In genomic region chr15:89146537-89146936, GRCm38 (mm10) we compare ENCODE assay signal across 8 mouse cellular contexts. TPM values are rescaled to one million over a fixed set of nuclear protein-coding genes. Genes with fewer than 3 reads are reported as not detected.
A peak's percentile ranks its signal among the peaks of the same experiment; 100 is the strongest.
DNase-seq lines count a peak whose midpoint lies in the region; ATAC-seq and TF ChIP-seq lines count a peak whose summit lies in the region.

No protein-coding gene starts in this region.

- no peak for TF ChIP-seq POLR2A in small intestine, adult 2 months (IDR thresholded peaks at IDR 0.05; ENCODE audit: low read depth, low read length)

- peak overlapping the region; percentile 90 for H3K4me2 ChIP-seq in hindbrain, embryonic 11.5 days (replicated peaks; ENCODE audit: low read depth, low read length)

- 2% methylated on average over 27 of the region's 27 CpGs for WGBS in embryonic facial prominence, embryonic 10.5 days
- WGBS in hindbrain, embryonic 11.5 days: 3% methylated on average over 27 of the region's 27 CpGs
- 1% methylated on average over 27 of the region's 27 CpGs for WGBS in small intestine, adult 2 months

- H3K4me1 ChIP-seq in embryonic facial prominence, embryonic 10.5 days: peaks cover 58% of the 10 kb centered on the region
- peaks cover 11% of the 10 kb centered on the region; the same call in 1 of the 2 replicates for H3K4me1 ChIP-seq in hindbrain, embryonic 11.5 days (replicated peaks; ENCODE audit: control insufficient read depth, insufficient read depth, low read length)
- H3K4me1 ChIP-seq in small intestine, adult 2 months (ENCODE audit: control insufficient read depth, insufficient read depth, insufficient read length, low read length): peaks cover 10% of the 10 kb centered on the region

- TF ChIP-seq CTCF in small intestine, adult 2 months (IDR thresholded peaks at IDR 0.05; ENCODE audit: extremely low read depth, insufficient read length, insufficient replicate concordance, low read depth, low read length): no peak

- H3K4me3 ChIP-seq in embryonic facial prominence, embryonic 10.5 days: peak overlapping the region; percentile 83
- H3K4me3 ChIP-seq in hindbrain, embryonic 11.5 days (ENCODE audit: low read depth, low read length): peak overlapping the region; percentile 83
- H3K4me3 ChIP-seq in small intestine, adult 2 months (ENCODE audit: low read depth, low read length): peak overlapping the region; percentile 46

- peak overlapping the region; percentile 65 for H3K27ac ChIP-seq in embryonic facial prominence, embryonic 10.5 days (replicated peaks)
- H3K27ac ChIP-seq in hindbrain, embryonic 11.5 days (ENCODE audit: low read depth, low read length): no peak overlapping the region
- H3K27ac ChIP-seq in small intestine, adult 2 months (ENCODE audit: insufficient read depth, low read depth, low read length): no peak overlapping the region

- peaks cover 33% of the 10 kb centered on the region for H3K36me3 ChIP-seq in embryonic facial prominence, embryonic 10.5 days (replicated peaks)
- 0 out of 2 replicates have a peak, but pooled peaks cover 5% of the 10 kb centered on the region for H3K36me3 ChIP-seq in hindbrain, embryonic 11.5 days (ENCODE audit: control insufficient read depth, insufficient read depth, low read length)
- no peaks in the 10 kb centered on the region for H3K36me3 ChIP-seq in small intestine, adult 2 months (ENCODE audit: control insufficient read depth, insufficient read depth, low read length)

- peak overlapping the region; percentile 53 for H3K9ac ChIP-seq in hindbrain, embryonic 11.5 days (ENCODE audit: low read depth, low read length)

- DNase-seq in urinary bladder, postnatal 25 days (ENCODE audit: low spot score): peak; percentile 58
- DNase-seq in urinary bladder, adult 2 months (ENCODE audit: low spot score): no peak
- DNase-seq in embryonic facial prominence, embryonic 10.5 days (ENCODE audit: low spot score): peak; percentile 57
- peak; percentile 55 for DNase-seq in hindbrain, embryonic 11.5 days (ENCODE audit: low spot score)
- DNase-seq in left cerebral cortex, adult 8-10 months (ENCODE audit: low spot score in 2 of 2): peak; percentile 46 to 86
- peak; percentile 62 to 66 for DNase-seq in lung, postnatal 4 days
- DNase-seq in ovary, postnatal 10 days (ENCODE audit: low spot score): no peak

- 0 out of 2 replicates have a peak, but pooled peaks have one; percentile 13 for ATAC-seq in hindbrain, embryonic 11.5 days (ENCODE audit: low FRiP score)

- no peaks in the 10 kb centered on the region for H3K9me3 ChIP-seq in embryonic facial prominence, embryonic 10.5 days
- H3K9me3 ChIP-seq in hindbrain, embryonic 11.5 days (ENCODE audit: control insufficient read depth, low read length): no peaks in the 10 kb centered on the region

- peaks cover 89% of the 10 kb centered on the region for H3K27me3 ChIP-seq in embryonic facial prominence, embryonic 10.5 days (replicated peaks; ENCODE audit: low read depth, poor library complexity, severe bottlenecking)
- peaks cover 7% of the 10 kb centered on the region; the same call in 1 of the 2 replicates for H3K27me3 ChIP-seq in hindbrain, embryonic 11.5 days (ENCODE audit: control insufficient read depth, insufficient read depth, low read length)
- peaks cover 29% of the 10 kb centered on the region for H3K27me3 ChIP-seq in small intestine, adult 2 months (ENCODE audit: control insufficient read depth, insufficient read depth, low read length)

RNA-seq across cellular contexts. Expression of gene Mapk11, which starts 2.9 kb away (rescaled TPM):
- 6.6 and 7.5 TPM in 2 replicates for polyA plus RNA-seq in urinary bladder, adult 2 months (2012; rRNA removed)
- polyA plus RNA-seq in embryonic facial prominence, embryonic 10.5 days (2016; fragmentation: Nextera tagmentation; extraction: Ambion mirVana): 16.1 and 20.6 TPM in 2 replicates
- polyA plus RNA-seq in hindbrain, embryonic 11.5 days (2014; fragmentation: Nextera tagmentation; extraction: Ambion mirVana): 38.5 and 40.4 TPM in 2 replicates
- 10 to 100 TPM; 35.8 to 40.9 (median 39.4) TPM for total RNA-seq in left cerebral cortex, adult 8-10 months (2022)
- 2.3 and 3.2 TPM in 2 replicates for polyA plus RNA-seq in small intestine, adult 2 months (2012; rRNA removed)

RNA-seq across cellular contexts. Expression of gene Mapk12, which starts 6.0 kb away (rescaled TPM):
- 44.5 and 49.8 TPM in 2 replicates for polyA plus RNA-seq in urinary bladder, adult 2 months (2012; rRNA removed)
- 16.6 and 19.6 TPM in 2 replicates for polyA plus RNA-seq in embryonic facial prominence, embryonic 10.5 days (2016; fragmentation: Nextera tagmentation; extraction: Ambion mirVana)
- polyA plus RNA-seq in hindbrain, embryonic 11.5 days (2014; fragmentation: Nextera tagmentation; extraction: Ambion mirVana): 16.5 and 17.8 TPM in 2 replicates
- 10 to 100 TPM in 2 of 4 experiments, 1 to 10 TPM in 2; 9.5 to 10.6 (median 10.1) TPM for total RNA-seq in left cerebral cortex, adult 8-10 months (2022)
- polyA plus RNA-seq in small intestine, adult 2 months (2012; rRNA removed): 2.0 and 2.4 TPM in 2 replicates

RNA-seq across cellular contexts. Expression of gene Hdac10, which starts 18.0 kb away (rescaled TPM):
- 27.2 and 36.4 TPM in 2 replicates for polyA plus RNA-seq in urinary bladder, adult 2 months (2012; rRNA removed)
- 15.9 and 16.1 TPM in 2 replicates for polyA plus RNA-seq in embryonic facial prominence, embryonic 10.5 days (2016; fragmentation: Nextera tagmentation; extraction: Ambion mirVana)
- 9.4 and 10.7 TPM in 2 replicates for polyA plus RNA-seq in hindbrain, embryonic 11.5 days (2014; fragmentation: Nextera tagmentation; extraction: Ambion mirVana)
- total RNA-seq in left cerebral cortex, adult 8-10 months (2022): 10 to 100 TPM; 12.5 to 17.1 (median 14.2) TPM
- 13.2 and 19.0 TPM in 2 replicates for polyA plus RNA-seq in small intestine, adult 2 months (2012; rRNA removed)

RNA-seq across cellular contexts. Expression of gene Tubgcp6, which starts 23.6 kb away (rescaled TPM):
- 15.3 and 15.4 TPM in 2 replicates for polyA plus RNA-seq in urinary bladder, adult 2 months (2012; rRNA removed)
- polyA plus RNA-seq in embryonic facial prominence, embryonic 10.5 days (2016; fragmentation: Nextera tagmentation; extraction: Ambion mirVana): 25.9 and 28.8 TPM in 2 replicates
- 17.5 and 17.6 TPM in 2 replicates for polyA plus RNA-seq in hindbrain, embryonic 11.5 days (2014; fragmentation: Nextera tagmentation; extraction: Ambion mirVana)
- total RNA-seq in left cerebral cortex, adult 8-10 months (2022): 10 to 100 TPM; 27.2 to 30.8 (median 28.6) TPM
- polyA plus RNA-seq in small intestine, adult 2 months (2012; rRNA removed): 21.6 and 29.0 TPM in 2 replicates

RNA-seq across cellular contexts. Expression of gene Plxnb2, which starts 34.1 kb away (rescaled TPM):
- polyA plus RNA-seq in urinary bladder, adult 2 months (2012; rRNA removed): 171 and 187 TPM in 2 replicates
- 146 and 152 TPM in 2 replicates for polyA plus RNA-seq in embryonic facial prominence, embryonic 10.5 days (2016; fragmentation: Nextera tagmentation; extraction: Ambion mirVana)
- 97.4 and 104 TPM in 2 replicates for polyA plus RNA-seq in hindbrain, embryonic 11.5 days (2014; fragmentation: Nextera tagmentation; extraction: Ambion mirVana)
- total RNA-seq in left cerebral cortex, adult 8-10 months (2022): 10 to 100 TPM; 42.6 to 60.9 (median 54.8) TPM
- polyA plus RNA-seq in small intestine, adult 2 months (2012; rRNA removed): 213 and 376 TPM in 2 replicates

Comparison
In these comparisons a context has a peak if more than half of its experiments do, and no peak if none do; other contexts are left out.
1. DNase-seq: peak in urinary bladder, postnatal 25 days (single experiment), embryonic facial prominence, embryonic 10.5 days (single experiment), hindbrain, embryonic 11.5 days (single experiment), left cerebral cortex, adult 8-10 months (2 of 2) and lung, postnatal 4 days (2 of 2); none in urinary bladder, adult 2 months (single experiment) and ovary, postnatal 10 days (single experiment).
2. Peak in every context shown above with its lines, with median percentiles within 50 percentile points of each other: H3K4me3 ChIP-seq.